Mouse (Mus musculus): ENCODE measurements around the gene Cenpa.

- TF ChIP-seq MAX (IDR thresholded peaks at IDR 0.05) (no peak), MYOD1 (IDR thresholded peaks at IDR 0.05; ENCODE audit: control insufficient read depth, insufficient read length, low read depth) (no peak)
Measured at GRCm38 (mm10) chr5:30681970-30682369, 15.4 kb downstream of the Cenpa start.
